Mouse (Mus musculus) MEL (cell line): Measurements from ENCODE around the gene Cfap299.

Source experiments
- MAFK ChIP-seq: IDR thresholded peaks from 2 replicates; pipeline ENCODE4 v1.6.1; 2011; ENCODE audit warnings: low read depth, mild to moderate bottlenecking, low read length, improper control_type of control experiment, borderline replicate concordance
- POLR2AphosphoS5 ChIP-seq: IDR thresholded peaks from 2 replicates; pipeline ENCODE4 v1.6.1; 2012; ENCODE audit warnings: low read depth, borderline replicate concordance, mild to moderate bottlenecking, inconsistent platforms, low read length, moderate library complexity, mixed read lengths
- UBTF ChIP-seq: IDR thresholded peaks from 2 replicates; pipeline ENCODE4 v1.6.1; 2012; ENCODE audit warnings: low read depth, mild to moderate bottlenecking, inconsistent platforms, low read length, improper control_type of control experiment, moderate library complexity, borderline replicate concordance; ENCODE audit not compliant: insufficient read depth

DNA sequence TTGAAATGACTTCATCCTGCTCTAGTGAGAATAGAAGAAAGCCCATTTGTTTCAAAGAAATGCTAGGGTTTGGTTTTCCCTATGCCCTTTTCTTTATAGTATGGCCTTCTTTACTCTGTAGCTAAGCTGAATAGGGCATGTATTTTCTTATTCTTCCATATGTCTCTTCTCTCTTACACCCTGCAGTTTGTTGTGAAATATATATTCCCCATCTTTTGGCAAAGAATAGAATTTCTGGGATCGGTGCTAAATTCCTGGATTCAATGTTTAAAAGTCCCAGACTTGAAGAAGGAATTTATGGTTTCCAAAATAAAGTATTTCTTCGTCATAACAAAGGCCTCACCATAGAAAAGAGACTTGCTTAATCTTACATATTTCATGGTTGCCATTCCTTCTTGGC, 2.5 kb upstream of the Cfap299 start:
- TF ChIP-seq MAFK (no peak), POLR2AphosphoS5 (no peak), UBTF (no peak)
